Mouse (Mus musculus) heart, postnatal 36 days (tissue): ENCODE results near the gene Tigd4. TPM values are rescaled to one million over a fixed set of nuclear protein-coding genes. Genes with fewer than 3 reads are reported as not detected.

Experiments used
- total RNA-seq, 2 experiments: library from RNA; stranded (reverse); gene quantifications; 2 replicates each; pipeline ENCODE4 v1.2.3; 2021

The Tigd4 gene
- total RNA-seq, 2 experiments from 2014 or later, result 0.08 TPM; not detected in 1

Other genes starting within 250 kb of the Tigd4 start
- gene Fhdc1, start 113.1 kb upstream of the Tigd4 start, total RNA-seq, result under 1 TPM; 0.58 to 0.87 TPM
- 10 to 100 TPM; 13.8 to 19.5 TPM for gene Arfip1, start 10.9 kb upstream of the Tigd4 start, total RNA-seq
- 1 to 10 TPM; 1.6 to 2.6 TPM for gene Tmem154, start 72.6 kb downstream of the Tigd4 start, total RNA-seq
- gene Fbxw7, start 221.7 kb downstream of the Tigd4 start, total RNA-seq, result 10 to 100 TPM; 35.3 to 45.3 TPM